Mouse (Mus musculus) cerebellum, adult 2 months (tissue): Measurements from ENCODE around the gene Nbea. TPM values are rescaled to one million over a fixed set of nuclear protein-coding genes. Genes with fewer than 3 reads are reported as not detected.

Experiments used
- DNase-seq, 2 experiments: peaks; one replicate each; pipeline ENCODE4 v3.0.0; 2021
- H3K27ac ChIP-seq: fragments of 200-500 bp; 2 replicates; pipeline ENCODE4 v1.5.1; 2012; ENCODE audit warnings: low read length, control low read depth, inconsistent platforms; ENCODE audit not compliant: insufficient read depth
- H3K27me3 ChIP-seq: fragments of 200-500 bp; 2 replicates; pipeline ENCODE4 v1.6.1; 2012; ENCODE audit warnings: inconsistent platforms, mild to moderate bottlenecking, low read length, moderate library complexity; ENCODE audit not compliant: control insufficient read depth, insufficient read depth
- H3K4me1 ChIP-seq: fragments of 200-500 bp; 2 replicates; pipeline ENCODE4 v1.6.1; 2011; ENCODE audit warnings: low read length; ENCODE audit not compliant: control insufficient read depth, insufficient read depth
- H3K4me3 ChIP-seq: fragments of 200-500 bp; replicated peaks from 2 replicates; pipeline ENCODE3; 2011; ENCODE audit warnings: mild to moderate bottlenecking, low read depth, low read length, control low read depth; ENCODE audit not compliant: insufficient read depth
- CTCF ChIP-seq: fragments of 200-500 bp; IDR thresholded peaks from 2 replicates; pipeline ENCODE4 v1.5.1; 2011; ENCODE audit warnings: low read depth, mild to moderate bottlenecking, control low read depth, low read length, moderate library complexity, borderline replicate concordance; ENCODE audit not compliant: insufficient read depth
- POLR2A ChIP-seq: fragments of 200-500 bp; IDR thresholded peaks from 2 replicates; pipeline ENCODE4 v1.6.1; 2011; ENCODE audit warnings: low read length, control low read depth, borderline replicate concordance; ENCODE audit not compliant: insufficient read depth
- WGBS: fragments of 180-500 bp; shearing (Covaris S2); methylation state at CpG from one replicate; pipeline ENCODE4 v1.1.7; 2018; 5-methylcytosine and 5-hydroxymethylcytosine counted together
- polyA plus RNA-seq: library from polyadenylated mRNA; depleted of rRNA; stranded (reverse); fragments of >200 nt; gene quantifications from 2 replicates; pipeline ENCODE4 v1.2.3, GENCODE M21; 2012

Nbea gene
- polyA plus RNA-seq, 1 experiment = 109 TPM

DNA sequence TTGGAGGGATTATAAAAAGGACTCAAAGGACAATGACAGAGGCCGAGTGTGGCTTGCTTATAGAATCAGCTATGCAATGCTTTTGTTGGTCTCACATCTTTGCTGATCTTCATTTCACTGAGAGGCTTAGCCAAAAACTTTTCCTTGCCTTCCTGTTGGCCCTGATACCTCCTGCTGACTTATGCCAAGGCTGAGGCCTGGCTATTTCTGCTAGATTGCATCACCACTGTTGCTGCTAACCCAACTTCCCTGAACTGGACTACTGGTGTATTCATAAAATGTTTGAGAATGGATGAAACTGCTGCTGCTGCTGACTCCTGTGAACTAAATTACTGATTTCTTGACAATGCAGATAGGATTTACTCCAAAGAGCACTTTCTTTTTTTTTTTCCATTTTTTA is 274.2 kb downstream of the Nbea start:
- DNase-seq = peak in 1 of 2 experiments; percentile 31
- H3K4me3 ChIP-seq = no peak overlapping the region
- H3K27me3 ChIP-seq = no peaks in the 10 kb centered on the region
- WGBS = 73% methylated on average over 1 of the region's 1 CpGs
- TF ChIP-seq CTCF (no peak), POLR2A (no peak)
- H3K27ac ChIP-seq = no peak overlapping the region
- no peaks in the 10 kb centered on the region for H3K4me1 ChIP-seq

DNA sequence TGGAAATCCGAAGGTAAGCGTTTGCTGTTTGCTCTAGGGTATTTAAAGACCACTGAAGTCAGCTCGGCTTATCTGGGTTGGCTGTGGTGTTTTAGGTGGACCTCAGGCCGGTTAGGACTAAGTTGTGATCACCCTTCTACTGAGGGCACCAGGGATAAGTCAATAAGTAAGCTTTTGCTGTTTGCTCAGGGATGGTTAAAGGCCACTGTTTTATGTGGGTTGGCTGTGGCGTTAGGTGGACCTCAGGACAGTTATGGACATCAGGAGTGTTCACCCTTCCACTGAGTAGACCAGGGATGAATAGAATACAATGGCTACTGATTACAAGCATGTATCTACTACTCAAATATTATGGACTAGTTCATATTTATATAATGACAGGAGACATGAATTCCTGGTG is 292.9 kb downstream of the Nbea start:
- H3K27ac ChIP-seq = no peak overlapping the region
- H3K4me1 ChIP-seq = no peaks in the 10 kb centered on the region
- WGBS = 98% methylated on average over 5 of the region's 5 CpGs
- H3K27me3 ChIP-seq = no peaks in the 10 kb centered on the region
- TF ChIP-seq POLR2A (no peak), CTCF (no peak)
- DNase-seq = no peak
- H3K4me3 ChIP-seq = no peak overlapping the region

DNA sequence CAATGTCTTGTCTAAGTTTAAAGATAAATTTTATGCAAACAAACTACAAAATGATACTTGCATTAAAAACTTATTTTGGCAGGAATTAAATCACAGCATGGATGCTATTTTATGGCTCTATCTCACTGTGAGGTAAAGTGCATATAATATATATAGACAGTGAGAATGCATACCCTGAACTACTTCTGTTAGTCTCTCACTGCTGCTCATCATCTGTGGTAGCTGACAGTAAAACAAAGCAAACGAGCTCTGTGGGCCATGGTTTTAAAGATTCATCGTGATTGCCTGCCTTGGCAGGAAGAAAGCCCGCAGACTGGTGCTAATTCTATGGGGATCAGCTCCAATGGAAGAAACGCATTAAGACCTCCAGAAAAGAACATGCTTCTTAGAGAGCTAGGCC is 294.3 kb downstream of the Nbea start:
- WGBS = 35% methylated on average over 4 of the region's 4 CpGs
- no peaks in the 10 kb centered on the region for H3K27me3 ChIP-seq
- DNase-seq = no peak
- no peak overlapping the region for H3K27ac ChIP-seq
- H3K4me3 ChIP-seq = no peak overlapping the region
- H3K4me1 ChIP-seq = no peaks in the 10 kb centered on the region
- TF ChIP-seq POLR2A = no peak
- no peak for TF ChIP-seq CTCF

DNA sequence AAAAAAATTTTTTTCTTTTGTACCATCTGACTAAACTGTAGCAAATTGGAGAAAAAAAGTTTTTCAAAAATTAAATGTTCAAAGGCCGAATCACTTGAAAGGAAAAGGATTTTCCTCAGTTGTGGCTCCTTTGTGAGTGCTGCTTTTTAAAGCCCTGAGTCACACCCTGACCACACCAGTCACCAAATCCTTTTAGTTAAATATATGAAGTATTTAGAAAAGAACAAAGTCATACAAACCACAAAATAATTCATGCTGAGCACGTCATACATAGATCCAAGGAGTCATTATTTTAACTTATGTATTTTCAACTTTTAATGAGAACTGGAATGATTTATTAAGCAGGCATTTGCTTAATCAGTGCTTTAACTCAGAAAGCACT is 295.7 kb downstream of the Nbea start:
- TF ChIP-seq CTCF = no peak
- TF ChIP-seq POLR2A = no peak
- 93% methylated on average over 2 of the region's 2 CpGs for WGBS
- no peaks in the 10 kb centered on the region for H3K4me1 ChIP-seq
- DNase-seq = no peak
- H3K27me3 ChIP-seq = no peaks in the 10 kb centered on the region
- H3K4me3 ChIP-seq = no peak overlapping the region
- no peak overlapping the region for H3K27ac ChIP-seq

DNA sequence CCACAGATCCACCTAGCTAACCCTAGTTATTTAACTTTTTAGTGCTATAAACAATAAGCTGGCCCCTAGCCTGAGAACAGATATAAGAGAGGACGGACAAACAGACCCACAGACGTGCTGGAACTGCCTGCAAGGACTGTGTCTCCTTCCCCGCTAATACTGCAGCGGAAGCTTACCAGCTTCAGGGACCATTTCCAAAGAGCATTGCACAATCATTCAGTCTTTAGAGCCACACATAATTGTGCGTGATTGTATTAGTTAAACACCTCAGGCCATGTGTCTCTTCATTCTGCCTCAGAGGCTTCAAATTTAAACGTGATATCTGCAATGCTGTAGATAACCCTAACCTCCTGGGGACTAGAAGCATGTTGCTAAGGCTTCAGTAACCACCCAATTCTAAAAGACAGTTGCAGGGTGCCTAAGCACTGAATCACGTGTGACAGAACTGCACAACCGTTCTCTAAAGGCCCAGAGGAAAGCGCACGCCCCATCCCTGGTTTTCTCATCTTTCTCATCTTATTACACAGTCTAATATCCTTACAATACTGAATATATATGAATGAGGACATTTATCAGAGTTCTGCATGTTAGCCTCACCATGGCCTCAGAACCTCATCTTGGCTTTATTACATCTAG is 296.2 kb downstream of the Nbea start:
- no peak overlapping the region for H3K4me3 ChIP-seq
- H3K4me1 ChIP-seq = no peaks in the 10 kb centered on the region
- H3K27ac ChIP-seq = no peak overlapping the region
- WGBS = 74% methylated on average over 10 of the region's 10 CpGs
- no peak for DNase-seq
- TF ChIP-seq CTCF (no peak), POLR2A (no peak)
- H3K27me3 ChIP-seq = no peaks in the 10 kb centered on the region

DNA sequence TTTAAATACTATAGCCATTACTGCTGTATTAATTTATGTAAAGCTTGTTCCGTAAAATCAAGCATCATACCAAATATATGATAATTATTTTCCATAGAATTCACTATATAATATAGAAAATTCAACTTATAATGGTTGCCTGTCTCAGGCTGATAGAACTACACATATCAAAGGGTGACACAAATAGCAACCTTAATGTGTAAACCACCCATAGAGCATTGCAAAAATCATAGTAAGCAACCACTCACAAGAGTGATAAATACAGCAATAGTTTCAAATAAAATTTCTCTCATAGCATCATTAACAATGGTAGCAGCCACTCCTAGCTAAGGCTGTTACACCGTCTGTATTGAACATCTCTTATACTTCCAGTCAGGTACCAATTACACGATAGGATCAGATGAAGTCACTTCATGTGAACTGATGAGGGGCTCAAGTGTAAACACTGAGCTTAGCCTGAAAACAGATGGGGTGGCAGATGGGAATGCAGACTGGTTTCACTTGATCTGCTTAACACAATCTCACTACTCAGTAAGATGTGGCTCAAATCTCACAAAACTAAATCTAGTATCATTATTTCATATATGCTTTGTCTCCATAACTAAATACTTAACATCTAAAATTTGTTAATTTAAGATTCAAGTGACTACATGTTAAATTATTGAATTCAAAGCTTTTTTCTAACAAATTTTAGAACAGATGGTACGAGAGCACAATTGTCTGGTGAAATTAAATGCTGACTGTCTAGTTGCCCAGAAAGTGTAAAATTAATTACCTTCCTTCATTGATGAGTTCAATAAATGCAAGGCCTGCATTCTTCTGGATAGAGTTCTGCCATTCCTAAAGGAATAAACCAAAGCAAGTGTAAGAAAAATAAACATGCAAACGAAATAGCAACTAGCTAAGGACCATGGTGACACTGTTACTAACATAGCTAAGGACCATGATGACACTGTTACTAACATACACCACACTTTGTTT is 310.3 kb downstream of the Nbea start:
- Histone ChIP-seq H3K4me1 (no peaks in the 10 kb centered on the region; the same call in 1 of the 2 replicates), H3K4me3 (no peak overlapping the region), H3K27ac (no peak overlapping the region), H3K27me3 (no peaks in the 10 kb centered on the region)
- 37% methylated on average over 5 of the region's 5 CpGs for WGBS
- DNase-seq = peak; percentile 66 to 84
- TF ChIP-seq CTCF = no peak
- no peak for TF ChIP-seq POLR2A

DNA sequence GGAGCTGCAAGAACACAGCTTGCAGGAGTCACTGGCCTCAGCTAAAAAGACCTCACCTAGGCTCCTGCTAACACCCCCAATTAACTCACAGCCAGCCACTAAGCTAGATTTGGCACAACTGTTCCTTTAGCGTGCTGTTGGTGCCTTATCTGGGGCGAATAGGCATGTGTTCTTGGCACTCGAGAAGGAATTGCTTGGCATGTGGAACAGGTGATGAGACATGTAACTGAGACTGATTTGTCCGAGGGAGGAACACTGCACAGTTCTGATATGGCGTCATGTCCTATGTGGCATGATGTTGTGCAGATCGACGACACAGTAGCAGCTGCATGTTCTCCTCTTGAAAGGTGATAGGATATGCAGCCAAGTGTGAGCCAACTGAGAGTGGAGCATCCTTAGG is 331.0 kb downstream of the Nbea start:
- H3K4me3 ChIP-seq = no peak overlapping the region
- no peak for TF ChIP-seq POLR2A
- no peak for TF ChIP-seq CTCF
- H3K4me1 ChIP-seq = peaks cover 5% of the 10 kb centered on the region
- 20% methylated on average over 7 of the region's 7 CpGs for whole genome bisulfite sequencing
- DNase-seq = peak in 1 of 2 experiments; percentile 35
- H3K27me3 ChIP-seq = no peaks in the 10 kb centered on the region
- no peak overlapping the region for H3K27ac ChIP-seq
